Mouse (Mus musculus) thymus, postnatal 0 days (tissue): Measurements from ENCODE around the gene Eps8l1. TPM values are rescaled to one million over a fixed set of nuclear protein-coding genes. Genes with fewer than 3 reads are reported as not detected.

ENCODE experiments used
- microRNA-seq: library from miRNA; unstranded; fragments of <30 nt; microRNA quantifications from one replicate; pipeline ENCODE4, GENCODE M21; 2016; ENCODE audit warnings: borderline number of aligned reads
- polyA plus RNA-seq: library from polyadenylated mRNA; unstranded; fragments of >200 nt; fragmentation: Nextera tagmentation; extraction: Ambion mirVana; gene quantifications from 2 replicates; pipeline ENCODE4 v1.2.1, GENCODE M21; 2015

Gene Eps8l1
- polyA plus RNA-seq, 1 experiment from 2014 or later: 0.79 TPM

Small RNA genes within 50 kb of the gene (microRNA-seq; reads per million reads assigned to microRNA genes)
- not detected for gene Gm24605

Other genes with a start within 250 kb of the Eps8l1 start
- 0.08 TPM in 1 of 2 replicates, not detected in the other for gene Lilra5, start 222.9 kb upstream of the Eps8l1 start, polyA plus RNA-seq
- 1.3 and 2.0 TPM in 2 replicates for gene Ncr1, start 123.0 kb upstream of the Eps8l1 start, polyA plus RNA-seq
- not detected in 2 replicates for gene Gp6, start 62.9 kb upstream of the Eps8l1 start, polyA plus RNA-seq
- gene Rdh13, start 15.0 kb upstream of the Eps8l1 start, polyA plus RNA-seq: 9.9 and 12.6 TPM in 2 replicates
- 36.3 and 48.3 TPM in 2 replicates for gene Ppp1r12c, start 41.0 kb downstream of the Eps8l1 start, polyA plus RNA-seq
- 27.0 and 28.8 TPM in 2 replicates for gene Tnnt1, start 55.7 kb downstream of the Eps8l1 start, polyA plus RNA-seq
- 2.5 and 3.0 TPM in 2 replicates for gene Tnni3, start 63.6 kb downstream of the Eps8l1 start, polyA plus RNA-seq
- 1.6 and 1.7 TPM in 2 replicates for gene Dnaaf3, start 71.8 kb downstream of the Eps8l1 start, polyA plus RNA-seq
- gene Syt5, start 86.9 kb downstream of the Eps8l1 start, polyA plus RNA-seq: 0.22 and 0.44 TPM in 2 replicates
- not detected in 2 replicates for gene Ptprh, start 143.4 kb downstream of the Eps8l1 start, polyA plus RNA-seq
- 1.7 and 2.1 TPM in 2 replicates for gene Tmem86b, start 170.7 kb downstream of the Eps8l1 start, polyA plus RNA-seq
- 19.8 and 23.8 TPM in 2 replicates for gene Ppp6r1, start 198.3 kb downstream of the Eps8l1 start, polyA plus RNA-seq
- gene Hspbp1, start 224.4 kb downstream of the Eps8l1 start, polyA plus RNA-seq: 74.9 and 91.0 TPM in 2 replicates
- gene Brsk1, start 229.9 kb downstream of the Eps8l1 start, polyA plus RNA-seq: 0.06 and 0.20 TPM in 2 replicates